Mouse (Mus musculus) yolk sac, embryonic 10.5 days (tissue): ENCODE measurements around the gene Nbeal1.

Experiments used
- DNase-seq: peaks from one replicate; pipeline ENCODE4 v3.0.0-alpha.2; 2017; ENCODE audit warnings: low spot score

The Nbeal1 gene

DNA sequence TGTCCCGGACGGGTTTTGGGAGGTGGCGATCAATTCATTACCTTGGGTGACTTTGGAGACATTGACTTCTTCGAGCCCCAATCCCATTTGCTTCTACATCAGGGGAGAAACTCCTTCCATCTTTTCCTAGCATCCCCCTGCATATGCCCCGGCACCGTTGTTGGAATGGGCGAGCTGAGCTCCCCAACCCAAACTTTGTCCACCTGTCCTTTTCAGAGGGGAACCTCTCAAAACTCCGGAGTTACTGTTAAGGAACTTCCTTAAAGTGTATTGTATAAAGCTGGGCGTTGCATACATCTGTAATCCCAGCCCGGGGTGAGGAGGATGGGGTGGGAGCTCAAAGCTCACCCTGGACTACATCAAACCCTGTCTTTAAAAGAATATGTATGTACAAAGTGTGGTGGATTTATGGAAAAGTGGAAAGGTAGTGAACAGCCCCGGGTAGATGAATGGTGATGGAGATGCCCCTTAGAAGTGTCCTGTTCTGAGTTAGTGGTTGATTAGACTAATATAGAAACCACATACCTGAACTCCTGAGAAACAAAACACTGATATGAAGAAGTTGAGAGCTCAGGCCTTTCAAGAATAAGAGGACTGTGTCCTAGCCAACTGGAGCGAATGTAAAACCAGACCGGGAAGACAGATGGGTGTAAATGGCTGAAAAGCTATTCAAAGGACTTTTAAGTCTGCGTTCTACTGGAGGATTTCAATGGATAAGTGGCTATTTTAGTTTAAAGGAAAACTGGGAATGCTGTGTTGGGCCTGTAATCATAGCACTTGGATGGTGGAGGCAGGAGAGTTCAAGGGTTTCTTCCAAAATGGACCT lies 163.4 kb downstream of the Nbeal1 start:
- DNase-seq, result no peak

DNA sequence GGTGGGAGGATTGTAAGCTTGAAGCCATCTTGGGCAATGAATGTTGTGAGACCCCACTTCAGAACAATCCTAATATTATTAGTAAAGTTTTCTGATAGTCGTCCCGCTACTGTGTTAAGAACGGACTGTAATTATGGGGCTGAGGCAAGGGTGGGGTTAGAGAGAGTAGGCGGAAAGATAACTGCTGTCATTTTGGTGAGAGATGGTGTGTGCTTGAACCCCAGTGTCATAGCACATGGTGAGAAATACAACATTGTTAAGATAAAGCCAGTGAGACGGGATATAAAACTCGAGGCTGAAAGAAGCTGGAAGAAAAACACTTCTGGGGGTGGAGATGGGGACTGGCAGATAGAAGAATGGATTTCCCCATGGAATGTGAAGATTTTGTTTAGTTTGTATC lies 164.3 kb downstream of the Nbeal1 start:
- DNase-seq, result no peak

DNA sequence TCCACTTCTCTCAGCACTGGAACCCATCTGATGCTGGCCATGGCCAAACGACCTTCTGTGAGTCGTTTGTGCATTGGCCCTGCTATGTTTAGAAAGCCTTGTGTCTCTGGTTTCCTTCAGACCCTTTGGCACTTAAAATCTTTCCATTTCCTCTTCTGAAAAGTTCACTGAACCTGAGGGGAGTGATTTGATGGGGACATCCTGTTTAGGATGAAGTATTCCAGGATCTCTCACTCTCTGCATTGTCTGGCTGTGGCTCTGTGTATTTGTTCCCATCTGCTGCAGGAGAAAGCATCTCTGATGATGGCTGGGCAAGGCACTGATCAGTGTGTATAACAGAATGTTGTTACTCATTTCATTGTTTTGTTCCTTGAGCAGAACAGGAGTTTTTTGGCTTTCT lies 165.3 kb downstream of the Nbeal1 start:
- no peak for DNase-seq

DNA sequence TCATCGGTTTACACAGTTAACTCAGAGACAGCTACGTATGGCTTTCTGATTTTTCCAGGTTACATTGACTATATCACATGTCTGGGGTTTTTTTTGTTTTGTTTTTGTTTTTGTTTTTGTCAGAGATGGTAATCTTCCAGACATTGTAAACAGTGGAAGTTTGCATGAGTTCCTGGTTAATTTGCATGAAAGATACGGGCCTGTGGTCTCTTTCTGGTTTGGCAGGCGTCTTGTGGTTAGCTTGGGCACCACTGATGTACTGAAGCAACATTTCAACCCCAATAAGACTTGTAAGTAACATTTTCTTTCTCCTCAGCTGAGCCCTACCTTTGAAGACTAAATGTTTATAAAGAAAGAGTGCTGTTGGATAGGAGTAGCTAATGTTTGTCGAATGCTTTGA lies 172.4 kb downstream of the Nbeal1 start:
- DNase-seq, result no peak

DNA sequence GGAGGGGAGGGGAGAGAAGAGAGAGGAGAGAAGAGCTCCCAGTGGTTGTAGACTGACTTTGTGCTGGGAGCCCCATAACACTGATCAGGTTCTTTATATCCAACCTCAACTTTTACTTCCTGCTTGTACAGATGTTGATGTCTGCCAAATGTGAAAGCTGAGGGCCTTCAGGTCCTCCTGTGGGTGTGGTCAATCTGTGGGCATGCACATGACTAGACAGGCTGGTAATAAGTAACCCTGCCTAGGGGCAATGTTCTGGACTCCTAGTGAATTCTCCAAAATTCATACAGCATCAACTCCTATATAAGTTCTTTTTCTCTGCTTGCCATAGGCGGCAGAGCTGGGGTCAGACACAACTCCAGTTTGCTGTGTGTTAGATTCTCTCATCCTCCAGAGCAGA lies 181.2 kb downstream of the Nbeal1 start:
- DNase-seq, result no peak

DNA sequence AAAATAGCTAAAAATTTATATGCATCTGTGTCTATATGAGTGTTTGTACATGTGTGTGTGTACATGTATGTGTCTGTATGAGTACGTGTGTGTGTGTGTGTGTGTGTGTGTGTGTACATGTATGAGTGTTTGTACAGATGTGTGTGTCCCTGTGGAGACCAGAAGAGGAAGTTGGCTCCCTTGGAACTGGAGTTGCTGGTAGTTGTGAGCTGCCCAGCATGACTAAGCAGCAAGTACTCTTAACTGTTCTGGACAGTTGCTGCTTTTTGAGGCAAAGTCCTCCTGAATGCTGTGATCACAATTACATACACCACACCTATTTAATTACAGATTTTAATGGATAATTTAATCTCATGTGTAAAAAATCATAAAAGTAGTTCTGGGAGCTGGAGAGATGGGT lies 196.2 kb downstream of the Nbeal1 start:
- DNase-seq, result no peak

DNA sequence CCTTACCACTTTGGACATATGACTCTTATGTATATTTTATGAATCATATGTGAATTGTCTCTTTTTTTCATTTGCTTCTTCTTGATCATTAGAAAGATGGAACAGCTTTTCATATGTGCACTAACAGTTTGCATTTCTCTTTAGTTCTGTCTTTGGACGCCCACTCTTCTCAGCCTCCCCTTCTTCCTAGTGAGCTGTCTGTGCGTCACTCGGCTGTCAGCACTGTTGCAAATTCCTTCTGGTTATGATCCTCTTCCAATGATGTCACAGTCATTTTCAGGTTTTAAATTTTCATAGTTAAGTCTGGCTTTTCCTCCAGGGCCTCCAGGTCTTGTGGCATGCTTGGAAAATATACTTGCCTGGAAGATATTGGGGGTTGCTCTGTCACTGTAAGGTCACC lies 201.5 kb downstream of the Nbeal1 start:
- DNase-seq, result no peak
